Mouse (Mus musculus) spleen, adult 2 months (tissue): ENCODE measurements at regions not wholly inside any gene's neighbourhood (a gene's known extent, or its start where the extent isn't known, plus 50 kb on each side); places are given as distances from the start of the nearest gene placed in this dataset.

Experiments used
- CTCF ChIP-seq: fragments of 200-500 bp; IDR thresholded peaks from 2 replicates; pipeline ENCODE4 v1.5.1; 2011; ENCODE audit warnings: mild to moderate bottlenecking, inconsistent platforms; ENCODE audit not compliant: insufficient read depth, insufficient read length, insufficient replicate concordance; ENCODE audit errors: extremely low read depth
- POLR2A ChIP-seq: fragments of 200-500 bp; IDR thresholded peaks from 2 replicates; pipeline ENCODE4 v1.6.1; 2011; ENCODE audit warnings: low read depth, low read length, inconsistent platforms

DNA sequence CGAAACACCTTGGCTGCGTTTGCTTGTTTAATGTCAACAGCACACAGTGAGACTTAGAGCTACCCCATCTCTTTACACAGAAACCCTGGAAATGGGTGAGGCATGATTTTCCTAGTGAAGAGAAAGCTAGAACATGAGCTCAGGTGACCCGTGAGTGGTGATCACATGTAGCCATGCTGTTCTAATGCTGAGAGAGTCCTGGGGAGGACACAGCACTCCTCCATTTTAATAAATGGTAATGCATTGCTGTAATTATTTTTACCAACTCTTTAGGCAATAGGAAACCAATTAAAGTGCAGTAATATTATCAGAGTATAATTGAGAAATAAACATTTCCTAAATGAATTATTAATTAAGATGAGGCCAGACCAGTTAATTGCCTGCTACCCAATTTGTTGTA is 261.8 kb upstream of the Clnk start:
- no peak for TF ChIP-seq POLR2A
- TF ChIP-seq CTCF = no peak
